Mouse (Mus musculus): ENCODE results near the gene Fzd1. TPM values are rescaled to one million over a fixed set of nuclear protein-coding genes. Genes with fewer than 3 reads are reported as not detected.
A peak's percentile ranks its signal among the peaks of the same experiment; 100 is the strongest.

The Fzd1 gene
- 25.7 and 34.6 TPM in 2 replicates for polyA plus RNA-seq (2014; fragmentation: Nextera tagmentation; extraction: Ambion mirVana)

DNA sequence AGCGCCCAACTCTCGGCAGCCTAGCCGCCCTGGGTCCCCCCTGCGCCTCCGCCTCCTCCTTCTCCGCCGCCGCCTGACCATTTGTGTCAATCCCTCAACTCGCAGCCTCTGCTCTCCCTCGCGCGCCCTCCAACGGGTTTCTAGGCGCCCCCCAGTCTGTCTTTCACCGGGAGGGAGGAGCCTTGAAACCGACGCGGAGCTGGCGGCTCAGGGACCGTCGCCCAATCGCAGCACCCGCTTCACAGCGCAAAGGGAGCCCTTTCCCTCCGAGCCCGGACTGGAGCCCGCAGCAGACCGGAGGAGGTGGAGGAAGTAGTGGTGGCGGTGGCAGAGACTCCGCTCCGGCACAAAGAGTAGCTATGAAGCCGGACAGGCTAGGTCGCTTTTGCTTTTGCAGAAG is at the start of gene Fzd1:
Gene Fzd1, minus strand, starts transcription at position 134 of the 400 bp plus-strand sequence.
- Histone ChIP-seq H3K27ac (ENCODE audit: low read length) (peak within 1 kb of the TSS; percentile 99), H3K9ac (replicated peaks; ENCODE audit: low read depth, low read length) (peak within 1 kb of the TSS; percentile 96), H3K4me1 (ENCODE audit: control insufficient read depth, insufficient read depth, low read length) (peaks cover 17% of the 10 kb centered on the region; the same call in 1 of the 2 replicates), H3K36me3 (ENCODE audit: control insufficient read depth, insufficient read depth, low read length) (peaks cover 5% of the 10 kb centered on the region; the same call in 1 of the 2 replicates), H3K4me3 (ENCODE audit: low read depth, low read length) (peak within 1 kb of the TSS; percentile 92), H3K27me3 (ENCODE audit: control insufficient read depth, insufficient read depth, low read length) (no peaks in the 10 kb centered on the region), H3K4me2 (replicated peaks; ENCODE audit: low read depth, low read length) (peak within 1 kb of the TSS; percentile 97), H3K9me3 (ENCODE audit: control insufficient read depth, low read depth, low read length) (no peaks in the 10 kb centered on the region)
- ATAC-seq (ENCODE audit: insufficient number of reproducible peaks, insufficient read depth, low FRiP score, low read depth): peak; percentile 93
- under 1% methylated on average over 30 of the region's 33 CpGs for WGBS

DNA sequence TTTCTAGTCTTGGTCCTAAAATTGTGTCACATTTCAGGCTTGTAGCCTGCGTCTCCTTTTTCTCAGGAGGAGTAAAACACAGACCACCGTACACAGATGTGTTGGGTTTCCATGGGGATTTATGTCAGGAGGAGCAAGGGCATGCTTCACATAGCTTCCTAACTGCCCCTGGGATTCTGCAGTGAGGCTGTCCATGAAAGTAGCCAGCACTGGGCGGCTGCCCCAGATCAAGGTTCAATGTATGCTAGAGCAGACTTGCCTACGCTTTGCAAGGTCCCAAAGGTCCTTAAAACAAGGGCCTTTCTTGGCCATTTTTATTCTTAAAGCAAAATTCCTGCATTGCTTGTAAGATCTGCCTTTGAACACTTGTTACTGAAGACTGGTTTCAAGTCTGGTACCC is 47.4 kb upstream of the Fzd1 start:
- WGBS: 66% methylated on average over 4 of the region's 4 CpGs
- H3K27ac ChIP-seq (ENCODE audit: low read length): no peak overlapping the region
- no peak for ATAC-seq (ENCODE audit: insufficient number of reproducible peaks, insufficient read depth, low FRiP score, low read depth)
- H3K27me3 ChIP-seq (ENCODE audit: control insufficient read depth, insufficient read depth, low read length): no peaks in the 10 kb centered on the region
- H3K9me3 ChIP-seq (ENCODE audit: control insufficient read depth, low read depth, low read length): no peaks in the 10 kb centered on the region
- H3K4me3 ChIP-seq (ENCODE audit: low read depth, low read length): no peak overlapping the region
- H3K4me1 ChIP-seq (ENCODE audit: control insufficient read depth, insufficient read depth, low read length): no peaks in the 10 kb centered on the region
- no peaks in the 10 kb centered on the region for H3K36me3 ChIP-seq (ENCODE audit: control insufficient read depth, insufficient read depth, low read length)
- no peak overlapping the region for H3K9ac ChIP-seq (replicated peaks; ENCODE audit: low read depth, low read length)
- no peak overlapping the region for H3K4me2 ChIP-seq (replicated peaks; ENCODE audit: low read depth, low read length)

DNA sequence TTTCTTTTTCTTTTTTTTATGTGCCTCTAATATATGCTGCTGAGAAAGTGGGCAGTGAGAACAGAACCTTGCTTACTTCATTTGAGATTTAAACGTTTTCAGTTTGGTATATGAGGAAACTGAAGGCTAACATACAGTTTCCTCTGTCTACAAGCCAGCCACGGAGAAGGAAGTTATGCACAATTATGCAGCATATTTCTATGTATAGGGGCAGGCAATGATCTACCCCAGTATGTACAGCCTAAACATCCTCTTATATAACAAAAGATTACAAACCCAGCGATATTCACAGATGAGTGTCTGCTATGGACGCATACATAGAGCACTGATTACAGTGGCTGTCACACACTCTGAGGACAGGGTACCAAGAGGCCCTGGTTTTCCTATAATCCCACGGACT is 45.9 kb upstream of the Fzd1 start:
- Histone ChIP-seq H3K4me3 (ENCODE audit: low read depth, low read length) (no peak overlapping the region), H3K27ac (ENCODE audit: low read length) (no peak overlapping the region), H3K36me3 (ENCODE audit: control insufficient read depth, insufficient read depth, low read length) (no peaks in the 10 kb centered on the region), H3K9me3 (ENCODE audit: control insufficient read depth, low read depth, low read length) (no peaks in the 10 kb centered on the region), H3K4me1 (ENCODE audit: control insufficient read depth, insufficient read depth, low read length) (no peaks in the 10 kb centered on the region), H3K4me2 (replicated peaks; ENCODE audit: low read depth, low read length) (no peak overlapping the region), H3K9ac (replicated peaks; ENCODE audit: low read depth, low read length) (no peak overlapping the region), H3K27me3 (ENCODE audit: control insufficient read depth, insufficient read depth, low read length) (no peaks in the 10 kb centered on the region)
- ATAC-seq (ENCODE audit: insufficient number of reproducible peaks, insufficient read depth, low FRiP score, low read depth): no peak
- WGBS: 73% methylated on average over 5 of the region's 5 CpGs

DNA sequence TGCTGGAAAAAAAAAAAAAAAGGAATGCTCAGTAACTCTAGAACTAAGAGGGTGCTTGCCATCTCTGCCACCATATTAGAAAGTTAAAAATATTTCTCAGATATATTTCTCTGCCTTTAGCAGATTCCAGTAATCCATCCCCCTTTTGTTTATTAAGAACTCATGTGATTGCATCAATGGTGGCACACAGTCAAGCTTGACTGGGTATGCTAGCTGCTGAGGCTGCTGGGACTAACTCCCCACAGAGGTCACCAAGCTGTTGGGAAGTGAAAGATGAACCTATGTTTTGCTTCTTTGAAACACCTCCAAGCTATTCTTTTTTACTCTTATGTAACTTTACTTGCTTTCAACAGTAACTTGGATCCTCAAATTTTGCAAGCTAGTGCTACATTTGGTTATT is 44.1 kb upstream of the Fzd1 start:
- Histone ChIP-seq H3K4me2 (replicated peaks; ENCODE audit: low read depth, low read length) (no peak overlapping the region), H3K36me3 (ENCODE audit: control insufficient read depth, insufficient read depth, low read length) (no peaks in the 10 kb centered on the region), H3K27me3 (ENCODE audit: control insufficient read depth, insufficient read depth, low read length) (no peaks in the 10 kb centered on the region), H3K27ac (ENCODE audit: low read length) (no peak overlapping the region), H3K9me3 (ENCODE audit: control insufficient read depth, low read depth, low read length) (no peaks in the 10 kb centered on the region), H3K9ac (replicated peaks; ENCODE audit: low read depth, low read length) (no peak overlapping the region), H3K4me3 (ENCODE audit: low read depth, low read length) (no peak overlapping the region), H3K4me1 (ENCODE audit: control insufficient read depth, insufficient read depth, low read length) (no peaks in the 10 kb centered on the region)
- ATAC-seq (ENCODE audit: insufficient number of reproducible peaks, insufficient read depth, low FRiP score, low read depth): no peak

DNA sequence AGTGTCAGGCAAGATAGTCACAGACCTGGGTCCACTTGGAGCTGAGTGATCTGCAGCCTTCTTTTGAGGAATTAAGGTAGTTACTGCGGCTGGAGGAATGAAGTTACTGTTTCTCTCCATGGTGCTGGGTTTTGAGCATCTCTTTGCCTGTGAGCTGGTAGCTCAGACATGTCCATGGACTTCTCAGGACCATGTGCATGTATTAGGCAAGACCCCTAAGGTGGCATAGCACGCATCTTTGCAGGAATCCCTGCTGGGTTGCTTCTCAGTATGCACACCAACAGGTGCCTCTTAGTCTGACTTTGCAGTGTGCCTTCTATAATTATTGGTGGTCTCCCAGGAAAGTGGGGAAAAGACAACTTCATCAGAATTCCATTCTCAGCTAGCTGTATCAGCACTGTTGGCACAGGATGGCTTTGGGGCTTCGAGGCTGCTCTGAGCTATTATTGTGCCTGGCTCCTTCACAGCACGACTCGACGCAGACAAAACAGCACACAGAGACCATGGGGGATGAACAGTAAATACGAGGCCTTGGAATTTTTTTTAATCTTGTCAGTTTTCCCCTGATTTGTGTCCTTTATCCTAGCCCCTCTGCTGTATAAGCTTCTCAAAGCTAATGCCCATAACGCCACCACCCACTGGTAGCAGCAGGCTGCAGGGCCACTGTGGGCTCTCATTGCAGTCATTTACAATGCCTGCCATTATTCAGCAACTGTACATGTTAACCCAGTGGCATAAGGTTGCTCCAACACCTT is 43.4 kb upstream of the Fzd1 start:
- no peaks in the 10 kb centered on the region for H3K27me3 ChIP-seq (ENCODE audit: control insufficient read depth, insufficient read depth, low read length)
- H3K4me1 ChIP-seq (ENCODE audit: control insufficient read depth, insufficient read depth, low read length): no peaks in the 10 kb centered on the region
- H3K36me3 ChIP-seq (ENCODE audit: control insufficient read depth, insufficient read depth, low read length): no peaks in the 10 kb centered on the region
- no peak overlapping the region for H3K9ac ChIP-seq (replicated peaks; ENCODE audit: low read depth, low read length)
- 85% methylated on average over 8 of the region's 8 CpGs for WGBS
- no peak overlapping the region for H3K27ac ChIP-seq (ENCODE audit: low read length)
- no peak for ATAC-seq (ENCODE audit: insufficient number of reproducible peaks, insufficient read depth, low FRiP score, low read depth)
- H3K4me2 ChIP-seq (replicated peaks; ENCODE audit: low read depth, low read length): no peak overlapping the region
- no peak overlapping the region for H3K4me3 ChIP-seq (ENCODE audit: low read depth, low read length)
- no peaks in the 10 kb centered on the region for H3K9me3 ChIP-seq (ENCODE audit: control insufficient read depth, low read depth, low read length)

DNA sequence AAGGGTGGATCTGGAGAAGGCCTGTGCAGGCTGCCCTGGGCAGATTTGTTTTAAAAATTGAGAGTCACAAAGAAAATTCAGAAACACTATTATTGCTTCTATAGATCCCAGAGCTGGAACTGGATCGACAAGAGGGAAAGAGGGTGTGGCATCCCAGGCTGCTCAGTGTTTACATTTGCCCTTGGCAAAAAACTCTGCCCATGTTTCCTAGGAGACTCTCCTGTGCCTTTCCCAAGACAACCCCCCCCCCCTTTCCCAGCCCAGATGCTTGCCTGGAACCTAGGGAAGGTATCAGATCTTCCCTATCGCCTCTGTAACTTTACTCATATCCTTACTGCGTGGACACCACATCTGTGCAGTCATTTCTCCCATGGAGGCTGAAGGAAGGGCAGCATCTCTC is 33.4 kb upstream of the Fzd1 start:
- Histone ChIP-seq H3K4me2 (replicated peaks; ENCODE audit: low read depth, low read length) (no peak overlapping the region), H3K9me3 (ENCODE audit: control insufficient read depth, low read depth, low read length) (no peaks in the 10 kb centered on the region), H3K4me3 (ENCODE audit: low read depth, low read length) (no peak overlapping the region), H3K36me3 (ENCODE audit: control insufficient read depth, insufficient read depth, low read length) (no peaks in the 10 kb centered on the region), H3K27me3 (ENCODE audit: control insufficient read depth, insufficient read depth, low read length) (no peaks in the 10 kb centered on the region), H3K9ac (replicated peaks; ENCODE audit: low read depth, low read length) (no peak overlapping the region), H3K27ac (ENCODE audit: low read length) (no peak overlapping the region), H3K4me1 (ENCODE audit: control insufficient read depth, insufficient read depth, low read length) (no peaks in the 10 kb centered on the region)
- WGBS: 50% methylated on average over 3 of the region's 3 CpGs
- peak; percentile 69 for ATAC-seq (ENCODE audit: insufficient number of reproducible peaks, insufficient read depth, low FRiP score, low read depth)

DNA sequence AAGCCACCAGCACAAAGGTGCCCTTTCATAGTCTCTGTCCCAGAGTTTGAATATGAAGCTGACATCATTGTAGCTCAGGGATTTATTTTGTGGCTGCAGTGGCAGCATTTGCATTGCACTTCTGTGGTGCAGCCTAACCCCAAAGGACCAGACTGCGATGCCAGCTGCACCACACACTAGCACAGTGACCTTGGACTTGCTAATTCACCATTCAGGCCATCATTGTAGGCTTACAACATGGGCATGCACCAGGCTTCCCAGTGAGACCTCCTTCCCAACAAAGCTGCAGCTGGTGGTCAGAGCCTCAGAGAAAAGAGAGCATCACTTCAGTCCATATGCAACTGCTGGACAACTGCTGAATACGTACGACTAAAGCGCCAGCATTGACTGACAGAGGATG is 32.4 kb upstream of the Fzd1 start:
- H3K4me1 ChIP-seq (ENCODE audit: control insufficient read depth, insufficient read depth, low read length): no peaks in the 10 kb centered on the region
- H3K27ac ChIP-seq (ENCODE audit: low read length): no peak overlapping the region
- no peak for ATAC-seq (ENCODE audit: insufficient number of reproducible peaks, insufficient read depth, low FRiP score, low read depth)
- H3K9ac ChIP-seq (replicated peaks; ENCODE audit: low read depth, low read length): no peak overlapping the region
- no peaks in the 10 kb centered on the region for H3K36me3 ChIP-seq (ENCODE audit: control insufficient read depth, insufficient read depth, low read length)
- no peak overlapping the region for H3K4me2 ChIP-seq (replicated peaks; ENCODE audit: low read depth, low read length)
- no peaks in the 10 kb centered on the region for H3K9me3 ChIP-seq (ENCODE audit: control insufficient read depth, low read depth, low read length)
- H3K4me3 ChIP-seq (ENCODE audit: low read depth, low read length): no peak overlapping the region
- WGBS: 88% methylated on average over 4 of the region's 4 CpGs
- H3K27me3 ChIP-seq (ENCODE audit: control insufficient read depth, insufficient read depth, low read length): no peaks in the 10 kb centered on the region

DNA sequence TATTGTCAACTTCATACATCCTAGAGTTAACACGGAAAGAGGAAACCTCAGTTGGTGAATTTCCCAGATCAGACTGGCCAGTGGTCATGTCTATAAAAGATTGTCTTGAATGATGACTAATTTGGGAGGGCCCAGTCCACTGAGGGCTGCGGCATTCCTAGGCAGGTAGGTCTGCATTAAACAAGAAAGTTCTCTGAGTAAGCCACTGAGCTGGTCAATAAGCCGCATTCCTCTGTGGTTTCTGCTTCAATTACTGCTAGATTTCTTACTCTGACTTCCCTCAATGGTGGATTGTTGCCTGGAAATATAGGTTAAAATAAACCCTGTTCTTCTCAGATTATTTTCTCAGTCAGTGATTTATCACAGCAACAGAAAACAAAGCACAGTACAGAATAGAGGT is 30.6 kb upstream of the Fzd1 start:
- no peak overlapping the region for H3K4me2 ChIP-seq (replicated peaks; ENCODE audit: low read depth, low read length)
- no peak for ATAC-seq (ENCODE audit: insufficient number of reproducible peaks, insufficient read depth, low FRiP score, low read depth)
- WGBS: 75% methylated on average over 3 of the region's 3 CpGs

DNA sequence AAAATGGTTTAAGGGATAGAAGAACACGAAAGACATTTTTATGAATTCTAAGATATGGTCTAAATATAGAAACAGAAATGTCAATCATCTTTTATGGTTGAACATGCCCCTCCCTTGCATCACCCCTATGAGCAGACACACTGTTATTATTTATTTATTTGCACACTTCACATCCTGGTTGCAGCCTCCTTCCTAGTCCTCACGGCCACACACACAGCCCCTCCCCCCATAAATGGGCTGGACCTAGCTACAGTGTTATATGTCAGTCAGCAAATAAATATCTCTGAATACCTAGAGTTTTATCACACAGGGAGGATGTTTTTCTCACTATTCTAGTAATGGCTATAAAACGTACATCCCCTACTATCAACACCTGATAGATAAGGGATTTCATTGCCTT is 29.0 kb upstream of the Fzd1 start:
- H3K4me3 ChIP-seq (ENCODE audit: low read depth, low read length): no peak overlapping the region
- H3K9me3 ChIP-seq (ENCODE audit: control insufficient read depth, low read depth, low read length): no peaks in the 10 kb centered on the region
- H3K36me3 ChIP-seq (ENCODE audit: control insufficient read depth, insufficient read depth, low read length): no peaks in the 10 kb centered on the region
- 63% methylated on average over 3 of the region's 3 CpGs for WGBS
- no peaks in the 10 kb centered on the region for H3K4me1 ChIP-seq (ENCODE audit: control insufficient read depth, insufficient read depth, low read length)
- no peak for ATAC-seq (ENCODE audit: insufficient number of reproducible peaks, insufficient read depth, low FRiP score, low read depth)
- H3K9ac ChIP-seq (replicated peaks; ENCODE audit: low read depth, low read length): no peak overlapping the region
- H3K27ac ChIP-seq (ENCODE audit: low read length): no peak overlapping the region
- H3K27me3 ChIP-seq (ENCODE audit: control insufficient read depth, insufficient read depth, low read length): no peaks in the 10 kb centered on the region
- no peak overlapping the region for H3K4me2 ChIP-seq (replicated peaks; ENCODE audit: low read depth, low read length)

More for the DNA sequence above, 30.6 kb upstream of the Fzd1 start:
- Histone ChIP-seq H3K9me3 (ENCODE audit: control insufficient read depth, low read depth, low read length) (no peaks in the 10 kb centered on the region), H3K4me1 (ENCODE audit: control insufficient read depth, insufficient read depth, low read length) (no peaks in the 10 kb centered on the region), H3K36me3 (ENCODE audit: control insufficient read depth, insufficient read depth, low read length) (no peaks in the 10 kb centered on the region), H3K27ac (ENCODE audit: low read length) (no peak overlapping the region), H3K4me3 (ENCODE audit: low read depth, low read length) (no peak overlapping the region), H3K9ac (replicated peaks; ENCODE audit: low read depth, low read length) (no peak overlapping the region), H3K27me3 (ENCODE audit: control insufficient read depth, insufficient read depth, low read length) (no peaks in the 10 kb centered on the region)
